Mouse (Mus musculus) T-cell, adult 2 months (primary cell): ENCODE data around the gene Nampt.

Source experiments
- DNase-seq: peaks from one replicate; pipeline ENCODE4 v3.0.0; 2022; ENCODE audit warnings: low spot score

Gene Nampt

GRCm38 (mm10) chr12:32819416-32819815 lies at the start of gene Nampt:
Nampt (plus strand) TSS chr12:32819545.
- peak; percentile 2 for DNase-seq

GRCm38 (mm10) chr12:32770766-32771165 lies 48.6 kb upstream of the Nampt start:
- no peak for DNase-seq

DNA sequence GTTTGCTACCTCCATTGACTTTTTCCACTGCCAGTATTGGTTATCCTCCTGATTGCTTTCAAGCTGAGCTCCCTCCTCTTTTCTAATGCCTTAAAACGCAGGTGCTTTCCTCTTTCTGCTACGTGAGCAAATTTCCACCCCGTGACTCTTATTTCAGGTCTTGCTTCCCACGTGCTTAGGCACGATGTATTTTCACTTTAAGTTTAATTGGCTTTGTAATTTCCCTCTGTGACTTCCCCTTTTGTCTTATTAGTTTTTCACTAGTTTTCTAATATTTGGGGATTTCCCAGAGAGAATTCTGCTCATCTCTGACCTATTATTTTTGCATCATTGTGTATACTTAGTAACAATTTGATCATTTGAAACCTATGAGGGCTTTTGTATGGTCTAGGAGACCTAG lies 44.8 kb upstream of the Nampt start:
- DNase-seq: peak; percentile 0

GRCm38 (mm10) chr12:32789092-32789491 lies 30.3 kb upstream of the Nampt start:
- DNase-seq: no peak

- DNase-seq: no peak
Observed at GRCm38 (mm10) chr12:32795765-32796471, 23.4 kb upstream of the Nampt start.

DNA sequence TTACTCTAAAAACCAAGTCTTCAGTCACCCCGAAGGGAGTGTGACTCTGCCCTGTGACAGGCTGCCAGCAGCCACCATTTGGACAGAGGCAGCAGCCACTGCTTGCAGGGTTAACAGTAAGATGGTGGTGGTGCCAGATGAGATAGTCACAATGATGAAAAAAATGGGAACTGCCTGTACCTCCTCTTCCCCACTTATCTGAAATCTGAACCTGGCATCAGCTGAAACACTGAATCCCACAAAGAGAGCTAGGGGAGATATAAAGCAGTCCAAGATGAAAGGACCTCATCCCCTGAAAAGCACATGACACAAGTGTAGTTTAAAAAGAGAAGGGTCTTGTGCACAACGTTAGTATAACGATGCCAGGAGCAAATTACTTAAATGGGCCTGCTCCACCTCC lies 21.9 kb upstream of the Nampt start:
- no peak for DNase-seq

GRCm38 (mm10) chr12:32801078-32801477 lies 18.3 kb upstream of the Nampt start:
- DNase-seq: no peak

GRCm38 (mm10) chr12:32805559-32805958 lies 13.8 kb upstream of the Nampt start:
- no peak for DNase-seq

DNA sequence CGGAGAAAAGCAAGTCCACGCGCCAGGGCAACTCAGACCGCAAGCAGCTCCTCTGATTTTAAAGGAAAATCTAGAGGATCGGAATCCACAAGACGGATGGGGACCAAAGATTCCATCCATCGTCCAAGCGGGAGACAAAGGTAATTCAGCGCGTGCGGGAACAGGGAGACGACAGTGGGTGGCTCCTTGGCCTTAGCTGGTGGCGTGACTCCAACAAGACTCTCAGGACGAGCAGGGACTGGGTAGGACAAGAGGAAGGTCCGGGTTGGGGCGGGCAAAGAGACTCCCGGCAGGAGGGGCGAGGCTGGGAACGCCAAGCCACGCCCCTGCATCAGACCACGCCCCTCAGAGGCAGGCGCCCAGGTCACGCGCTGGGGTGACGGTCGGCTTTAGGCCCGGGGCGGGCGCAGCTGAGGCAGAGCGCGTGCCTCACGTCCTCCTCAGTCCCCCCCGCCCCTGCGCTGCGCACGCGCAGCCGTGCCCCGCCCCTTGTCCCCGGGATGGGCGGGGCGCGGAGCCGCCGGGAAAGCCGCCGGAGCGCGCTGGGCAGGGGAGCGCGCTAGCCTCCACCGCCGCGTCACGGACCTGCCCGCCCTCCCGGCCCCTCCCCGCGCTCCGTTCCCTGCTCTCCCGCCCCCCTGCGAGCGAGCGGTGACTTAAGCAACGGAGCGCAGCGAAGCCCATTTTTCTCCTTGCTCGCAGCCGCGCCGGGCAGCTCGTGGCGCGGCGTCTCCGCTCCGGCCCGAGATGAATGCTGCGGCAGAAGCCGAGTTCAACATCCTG lies 669 bp downstream of the Nampt start:
- peak; percentile 97 for DNase-seq

- peak; percentile 61 for DNase-seq
Observed at GRCm38 (mm10) chr12:32820688-32821503, 1.6 kb downstream of the Nampt start.

DNA sequence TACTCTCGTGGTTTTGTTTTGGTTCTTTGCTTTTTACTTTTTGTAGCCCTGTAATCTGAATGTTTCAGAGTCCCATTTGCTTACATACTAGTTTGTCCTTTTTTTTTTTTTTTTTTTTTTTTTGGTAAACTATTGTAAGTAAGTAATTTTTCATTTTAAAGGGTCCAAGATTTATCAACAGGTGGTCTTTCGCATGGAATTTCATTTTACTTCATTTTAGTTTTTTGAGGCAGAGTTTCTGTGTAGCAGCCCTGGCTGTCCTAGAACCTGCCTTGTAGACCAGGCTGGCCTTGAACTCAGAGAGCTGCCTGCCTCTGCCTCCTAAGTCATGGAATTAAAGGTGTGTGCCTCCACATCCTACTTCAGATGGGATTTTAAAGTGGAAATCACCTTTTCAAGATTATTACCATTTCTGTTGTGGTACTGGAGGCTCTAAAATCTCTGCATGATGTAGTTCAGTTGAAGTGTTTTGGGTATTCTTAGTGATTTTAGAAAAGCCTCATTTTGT lies 2.2 kb downstream of the Nampt start:
- no peak for DNase-seq

GRCm38 (mm10) chr12:32822066-32822465 lies 2.7 kb downstream of the Nampt start:
- no peak for DNase-seq

GRCm38 (mm10) chr12:32824586-32824985 lies 5.2 kb downstream of the Nampt start:
- no peak for DNase-seq

DNA sequence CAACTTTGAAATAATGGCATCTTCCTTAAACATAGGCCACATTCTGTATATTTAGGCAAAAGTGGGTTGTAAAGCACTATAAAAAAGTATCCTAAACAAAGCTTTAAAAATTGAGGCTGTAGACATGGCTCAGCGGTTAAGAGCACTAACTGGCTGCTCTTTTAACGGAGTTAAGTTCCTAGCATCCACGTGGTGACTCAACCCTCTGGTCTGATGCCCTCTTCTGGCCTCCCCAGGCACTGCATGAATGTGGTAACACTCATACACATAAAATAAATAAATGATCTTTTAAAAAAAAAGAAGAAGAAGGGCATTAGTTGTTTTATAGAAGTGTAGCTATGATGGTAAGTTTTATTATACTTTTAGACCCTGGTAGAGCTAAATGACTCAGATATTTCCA lies 7.6 kb downstream of the Nampt start:
- DNase-seq: peak; percentile 69

DNA sequence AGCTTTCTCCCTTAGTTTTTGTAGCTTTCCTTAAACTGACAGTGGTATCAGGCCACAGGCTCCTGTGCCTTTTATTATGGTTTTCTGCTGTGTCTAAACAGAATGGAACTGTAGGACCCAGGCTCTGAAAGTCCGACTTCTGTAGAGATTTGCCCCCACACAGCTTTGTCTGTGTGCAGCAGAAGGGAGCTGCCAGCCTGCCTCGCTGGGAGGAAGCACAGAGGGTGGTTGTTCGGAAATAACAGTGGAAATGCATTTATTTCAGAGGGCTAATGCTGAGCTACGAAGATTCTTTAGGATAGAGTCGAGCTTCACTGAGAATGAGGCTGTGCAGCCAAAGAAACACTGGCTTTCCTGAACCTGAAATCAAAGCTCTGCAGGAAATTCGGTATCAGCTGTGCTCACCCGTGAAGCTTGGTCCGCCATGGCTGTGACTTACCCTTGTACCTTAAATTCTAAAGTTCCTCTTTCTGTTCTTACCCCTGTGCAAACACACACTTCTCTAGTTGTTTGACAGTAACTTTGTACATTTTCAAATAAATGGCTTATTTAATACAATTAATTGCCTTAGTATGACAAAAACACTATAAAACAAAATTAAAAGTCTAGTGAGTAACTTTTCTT lies 8.9 kb downstream of the Nampt start:
- DNase-seq: no peak

- DNase-seq: no peak
Observed at GRCm38 (mm10) chr12:32829321-32830090, 10.2 kb downstream of the Nampt start.

DNA sequence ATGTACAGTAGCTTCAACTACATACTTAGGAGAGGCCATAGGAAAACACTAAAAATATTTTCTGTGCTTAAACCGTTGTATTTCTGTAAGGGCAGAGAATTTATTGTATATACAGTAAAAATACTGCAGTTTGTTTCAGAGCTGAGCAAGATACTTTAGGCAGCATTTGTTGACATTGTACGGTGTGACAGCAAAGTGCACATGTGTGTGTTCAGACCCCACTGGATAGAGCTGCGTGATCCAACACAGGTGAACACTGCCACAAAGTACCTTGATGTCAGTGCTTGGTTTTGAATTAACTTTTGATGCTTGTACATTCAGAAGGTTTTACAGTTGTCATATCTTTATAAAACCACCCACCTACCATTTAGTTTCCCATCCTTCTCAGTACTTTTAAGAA lies 12.7 kb downstream of the Nampt start:
- no peak for DNase-seq

GRCm38 (mm10) chr12:32834781-32835180 lies 15.4 kb downstream of the Nampt start:
- DNase-seq: no peak

GRCm38 (mm10) chr12:32835235-32835634 lies 15.9 kb downstream of the Nampt start:
- DNase-seq: no peak

DNA sequence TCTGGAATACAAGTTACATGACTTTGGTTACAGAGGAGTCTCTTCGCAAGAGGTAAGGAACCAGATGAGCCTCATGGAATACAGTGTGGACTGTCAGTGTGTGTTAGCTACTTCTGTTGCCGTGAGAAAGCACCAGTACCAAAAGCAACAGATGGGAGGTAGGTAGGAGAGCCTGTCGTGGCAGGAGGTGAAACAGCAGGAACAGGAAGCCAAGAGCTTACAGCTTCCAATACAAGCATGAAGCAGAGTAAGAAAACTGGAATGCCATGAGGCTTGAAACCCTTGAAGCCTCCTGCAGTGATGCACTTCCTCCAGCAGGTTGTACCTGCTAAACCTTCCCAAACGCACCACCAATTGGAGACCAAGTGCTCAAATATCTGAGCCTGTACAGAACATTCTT lies 19.1 kb downstream of the Nampt start:
- no peak for DNase-seq

GRCm38 (mm10) chr12:32838954-32839353 lies 19.6 kb downstream of the Nampt start:
- DNase-seq: no peak
